Mouse (Mus musculus) forebrain, embryonic 11.5 days (tissue): ENCODE results near the gene Vash2. TPM values are rescaled to one million over a fixed set of nuclear protein-coding genes. Genes with fewer than 3 reads are reported as not detected.
A peak's percentile ranks its signal among the peaks of the same experiment; 100 is the strongest.

Experiments
- ATAC-seq: fragments of 200-750 bp; cut with Nextera tagmentation; replicated peaks from 2 replicates; pipeline ENCODE4 v1.8.0; 2017; ENCODE audit warnings: moderate TSS enrichment; ENCODE audit not compliant: low FRiP score
- DNase-seq: peaks from one replicate; pipeline ENCODE4 v3.0.0-alpha.2; 2017; ENCODE audit warnings: low spot score
- H3K27ac ChIP-seq: fragments of 300-500 bp; sonication (generic); 2 replicates; pipeline ENCODE4 v1.5.1; 2014; ENCODE audit warnings: low read depth, low read length
- H3K27me3 ChIP-seq: fragments of 300-500 bp; sonication (generic); 2 replicates; pipeline ENCODE4 v1.6.1; 2014; ENCODE audit warnings: mild to moderate bottlenecking, low read length, mixed read lengths; ENCODE audit not compliant: control insufficient read depth, insufficient read depth
- H3K36me3 ChIP-seq: fragments of 300-500 bp; sonication (generic); 2 replicates; pipeline ENCODE4 v1.6.1; 2014; ENCODE audit warnings: mild to moderate bottlenecking, low read length, moderate library complexity, mixed read lengths; ENCODE audit not compliant: control insufficient read depth, insufficient read depth
- H3K4me1 ChIP-seq: fragments of 300-500 bp; sonication (generic); replicated peaks from 2 replicates; pipeline ENCODE4 v1.6.1; 2014; ENCODE audit warnings: low read length, mixed read lengths; ENCODE audit not compliant: control insufficient read depth, insufficient read depth
- H3K4me2 ChIP-seq: fragments of 300-500 bp; sonication (generic); 2 replicates; pipeline ENCODE4 v1.6.1; 2014; ENCODE audit warnings: low read depth, mild to moderate bottlenecking, low read length, moderate library complexity, mixed read lengths; ENCODE audit not compliant: severe bottlenecking
- H3K4me3 ChIP-seq: fragments of 300-500 bp; sonication (generic); 2 replicates; pipeline ENCODE4 v1.5.1; 2014; ENCODE audit warnings: low read depth, low read length
- H3K9ac ChIP-seq: fragments of 300-500 bp; sonication (generic); 2 replicates; pipeline ENCODE4 v1.6.1; 2014; ENCODE audit warnings: low read length
- H3K9me3 ChIP-seq: fragments of 300-500 bp; sonication (generic); 2 replicates; pipeline ENCODE4 v1.6.1; 2016; ENCODE audit warnings: low read length, mixed read lengths; ENCODE audit not compliant: control insufficient read depth
- WGBS: fragments of 180-500 bp; shearing (Covaris S2); extraction: QIAGEN DNeasy Blood & Tissue Kit; methylation state at CpG from one replicate; pipeline ENCODE4 v1.1.7; 2014; 5-methylcytosine and 5-hydroxymethylcytosine counted together
- polyA plus RNA-seq: library from polyadenylated mRNA; unstranded; fragments of >200 nt; fragmentation: Nextera tagmentation; extraction: Ambion mirVana; gene quantifications from 2 replicates; pipeline ENCODE4 v1.2.1, GENCODE M21; 2014

The Vash2 gene
- polyA plus RNA-seq, 1 experiment from 2014 or later, result 53.2 TPM

DNA sequence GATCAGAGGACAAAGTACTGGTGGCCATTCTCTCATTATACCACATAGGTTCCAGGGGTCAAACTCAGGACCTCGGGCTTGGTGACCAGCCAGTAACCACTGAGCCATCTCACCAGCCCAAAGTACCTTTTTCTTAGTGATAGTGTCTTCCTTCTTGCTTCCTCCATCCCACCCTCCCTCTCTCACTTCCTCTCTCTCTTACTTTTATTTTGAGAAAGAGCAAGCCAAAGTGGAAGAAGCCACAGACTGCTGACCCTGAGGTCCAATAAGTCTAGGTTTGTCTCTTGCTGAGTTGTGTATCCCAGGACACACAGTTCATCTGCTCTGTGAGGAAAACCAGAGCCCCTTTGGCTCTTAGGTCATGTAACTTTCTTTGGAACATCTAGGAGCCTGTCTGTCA is 1.4 kb upstream of the Vash2 start:
- Histone ChIP-seq H3K4me3 (no peak overlapping the region), H3K4me1 (0 out of 2 replicates have a peak, but pooled peaks cover 5% of the 10 kb centered on the region), H3K27ac (no peak overlapping the region), H3K4me2 (no peak overlapping the region), H3K27me3 (no peaks in the 10 kb centered on the region), H3K9ac (no peak overlapping the region), H3K36me3 (no peaks in the 10 kb centered on the region), H3K9me3 (no peaks in the 10 kb centered on the region)
- ATAC-seq, result no peak
- no peak for DNase-seq
- WGBS, result 94% methylated on average over 1 of the region's 1 CpGs

DNA sequence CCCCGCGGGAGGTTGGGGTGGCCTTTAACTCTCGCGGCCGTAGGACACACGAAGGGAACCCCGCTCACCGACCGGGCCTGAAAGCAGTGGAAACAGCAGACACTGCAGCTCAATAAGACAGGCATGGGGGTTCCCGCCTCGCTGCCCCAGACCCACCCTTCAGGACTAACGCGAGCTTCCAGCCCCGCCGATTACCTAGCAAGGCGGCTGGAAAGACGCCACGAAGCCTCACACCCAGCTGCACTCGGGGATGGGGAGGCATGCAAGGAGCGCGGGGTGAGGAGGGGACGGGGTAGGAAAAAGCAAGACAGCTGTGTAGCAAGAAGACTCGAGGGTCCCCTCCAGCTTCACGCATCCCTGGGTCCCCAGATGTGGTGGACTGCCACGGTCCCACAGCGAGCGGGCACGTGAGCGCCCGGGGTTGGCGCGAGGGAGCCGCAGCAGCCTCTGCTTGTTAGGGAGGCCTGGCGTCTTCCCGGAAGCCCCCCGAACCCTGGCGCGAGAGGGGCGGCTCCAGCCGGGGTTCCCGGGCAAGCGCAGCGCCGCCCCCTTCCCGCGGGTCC is 504 bp downstream of the Vash2 start:
- Histone ChIP-seq H3K9me3 (no peaks in the 10 kb centered on the region), H3K27ac (peak overlapping the region; percentile 76), H3K27me3 (no peaks in the 10 kb centered on the region), H3K36me3 (no peaks in the 10 kb centered on the region), H3K4me1 (0 out of 2 replicates have a peak, but pooled peaks cover 5% of the 10 kb centered on the region), H3K4me2 (peak overlapping the region; percentile 96), H3K4me3 (peak overlapping the region; percentile 60), H3K9ac (peak overlapping the region; percentile 84)
- DNase-seq (peak; percentile 84), ATAC-seq (peak; percentile 76)
- WGBS, result under 1% methylated on average over 45 of the region's 46 CpGs

DNA sequence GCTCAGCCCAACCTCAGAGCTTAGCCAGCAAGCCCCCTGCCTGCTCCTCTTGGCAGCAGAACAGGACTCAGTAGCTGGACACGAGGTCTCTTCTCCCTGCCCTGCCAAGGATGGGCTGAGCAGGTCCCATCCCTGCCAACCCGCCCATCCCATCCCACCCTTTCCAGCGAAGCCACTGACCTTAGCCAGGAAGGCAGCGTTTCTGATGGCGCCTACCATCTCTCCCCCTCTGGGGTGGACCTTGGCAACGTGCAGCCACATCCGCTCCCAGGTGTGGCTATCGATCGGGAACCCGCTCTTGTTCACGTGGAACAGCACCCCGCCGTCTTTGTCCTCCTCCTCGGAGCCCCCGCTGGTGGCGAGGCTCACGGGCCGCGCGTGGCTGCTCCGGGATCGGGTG is 1.1 kb downstream of the Vash2 start:
- peak overlapping the region; percentile 60 for H3K4me3 ChIP-seq
- peak overlapping the region; percentile 84 for H3K9ac ChIP-seq
- no peaks in the 10 kb centered on the region for H3K36me3 ChIP-seq
- ATAC-seq (0 out of 2 replicates have a peak, but pooled peaks have one; percentile 7), DNase-seq (peak; percentile 55)
- peak overlapping the region; percentile 96 for H3K4me2 ChIP-seq
- H3K27me3 ChIP-seq, result no peaks in the 10 kb centered on the region
- 0 out of 2 replicates have a peak, but pooled peaks cover 5% of the 10 kb centered on the region for H3K4me1 ChIP-seq
- H3K27ac ChIP-seq, result no peak overlapping the region
- no peaks in the 10 kb centered on the region for H3K9me3 ChIP-seq
- under 1% methylated on average over 22 of the region's 22 CpGs for WGBS

DNA sequence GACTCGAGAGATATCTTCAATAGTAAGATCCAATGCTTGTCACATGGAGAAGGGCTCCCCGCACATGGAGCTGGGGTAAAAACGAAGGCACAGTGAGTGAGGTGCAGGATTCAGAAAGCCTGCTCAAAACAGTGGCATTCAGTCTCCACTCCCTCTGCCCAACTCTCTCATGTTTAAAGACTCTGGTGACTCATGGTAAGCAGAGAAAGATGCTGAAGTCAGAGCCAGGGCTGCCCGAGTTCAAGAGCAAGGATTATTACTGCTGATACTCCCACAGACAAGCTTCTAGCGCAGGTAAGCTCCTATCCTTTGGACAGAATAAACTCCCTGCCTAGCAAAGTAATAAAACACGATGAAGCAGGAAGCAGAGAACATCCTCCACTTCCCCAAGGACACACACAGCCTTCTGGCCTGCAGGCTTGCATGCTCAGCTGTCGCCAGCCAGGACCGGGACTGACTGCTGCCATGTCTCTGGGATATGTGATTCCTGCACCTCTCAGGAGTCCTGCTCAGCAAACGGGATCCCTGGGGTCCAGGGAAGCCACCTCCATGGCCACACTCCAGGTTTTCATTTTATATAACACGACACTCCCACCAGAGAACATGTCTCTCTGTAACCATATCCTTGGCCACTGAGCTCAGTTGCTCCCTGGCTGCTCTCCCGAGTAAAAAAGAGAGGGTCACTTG is 2.1 kb downstream of the Vash2 start:
- Histone ChIP-seq H3K27ac (no peak overlapping the region), H3K4me1 (0 out of 2 replicates have a peak, but pooled peaks cover 5% of the 10 kb centered on the region)
- no peak for ATAC-seq

DNA sequence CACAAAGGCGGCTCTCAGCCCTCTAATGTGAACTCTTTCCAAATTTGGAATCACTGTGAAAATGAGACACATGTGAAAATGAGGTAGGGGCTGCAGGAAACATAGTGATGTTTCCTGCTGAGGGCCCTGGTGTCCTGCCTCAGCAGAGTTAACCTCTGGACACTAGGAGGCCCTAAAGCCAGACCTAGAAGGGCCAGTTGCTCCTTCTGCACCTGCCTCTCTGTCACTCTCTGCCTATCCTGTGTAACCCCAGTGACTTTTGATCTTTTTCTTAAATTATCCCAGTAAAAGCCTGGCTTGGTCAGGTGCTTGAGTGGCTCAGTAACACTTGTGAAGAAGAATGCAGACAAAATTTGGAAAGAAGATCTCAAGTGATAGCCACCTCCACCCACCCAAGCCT is 4.3 kb downstream of the Vash2 start:
- H3K36me3 ChIP-seq, result no peaks in the 10 kb centered on the region

More for the DNA sequence above, 2.1 kb downstream of the Vash2 start:
- Histone ChIP-seq H3K36me3 (no peaks in the 10 kb centered on the region), H3K9ac (peak overlapping the region; percentile 8; the same call in 1 of the 2 replicates), H3K4me2 (peak overlapping the region; percentile 96), H3K4me3 (peak overlapping the region; percentile 60), H3K27me3 (no peaks in the 10 kb centered on the region), H3K9me3 (no peaks in the 10 kb centered on the region)
- DNase-seq, result no peak
- WGBS, result 63% methylated on average over 11 of the region's 11 CpGs

DNA sequence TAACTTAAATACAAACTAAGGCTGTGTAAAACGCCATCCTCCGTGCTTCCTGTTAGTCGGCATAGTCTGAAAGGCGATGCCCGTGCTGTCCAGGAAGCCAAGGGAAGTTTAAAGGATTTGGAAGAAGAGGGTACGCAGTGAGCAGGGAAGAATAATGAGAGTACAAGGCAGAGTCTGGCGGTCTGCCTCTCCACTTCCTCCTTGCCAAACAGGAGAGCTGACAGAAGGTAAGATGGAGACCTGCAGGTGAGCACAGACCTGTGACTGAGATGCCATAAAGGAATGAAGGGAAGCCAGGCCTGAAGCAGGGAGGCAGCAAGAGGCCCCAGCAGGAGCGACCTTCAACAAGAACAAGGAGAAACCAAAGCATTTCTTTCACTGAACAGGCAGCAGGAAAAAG is 4.9 kb downstream of the Vash2 start:
- Histone ChIP-seq H3K4me3 (no peak overlapping the region), H3K9me3 (no peaks in the 10 kb centered on the region), H3K27ac (no peak overlapping the region), H3K9ac (no peak overlapping the region), H3K4me1 (0 out of 2 replicates have a peak, but pooled peaks cover 5% of the 10 kb centered on the region), H3K36me3 (no peaks in the 10 kb centered on the region), H3K27me3 (no peaks in the 10 kb centered on the region), H3K4me2 (no peak overlapping the region)
- ATAC-seq, result no peak
- 91% methylated on average over 8 of the region's 8 CpGs for WGBS
- DNase-seq, result no peak

More for the DNA sequence above, 4.3 kb downstream of the Vash2 start:
- Histone ChIP-seq H3K4me1 (0 out of 2 replicates have a peak, but pooled peaks cover 5% of the 10 kb centered on the region), H3K4me3 (no peak overlapping the region), H3K27me3 (no peaks in the 10 kb centered on the region), H3K4me2 (no peak overlapping the region), H3K9me3 (no peaks in the 10 kb centered on the region), H3K9ac (no peak overlapping the region), H3K27ac (no peak overlapping the region)
- WGBS, result 79% methylated on average over 1 of the region's 1 CpGs
- ATAC-seq, result no peak
- DNase-seq, result no peak

DNA sequence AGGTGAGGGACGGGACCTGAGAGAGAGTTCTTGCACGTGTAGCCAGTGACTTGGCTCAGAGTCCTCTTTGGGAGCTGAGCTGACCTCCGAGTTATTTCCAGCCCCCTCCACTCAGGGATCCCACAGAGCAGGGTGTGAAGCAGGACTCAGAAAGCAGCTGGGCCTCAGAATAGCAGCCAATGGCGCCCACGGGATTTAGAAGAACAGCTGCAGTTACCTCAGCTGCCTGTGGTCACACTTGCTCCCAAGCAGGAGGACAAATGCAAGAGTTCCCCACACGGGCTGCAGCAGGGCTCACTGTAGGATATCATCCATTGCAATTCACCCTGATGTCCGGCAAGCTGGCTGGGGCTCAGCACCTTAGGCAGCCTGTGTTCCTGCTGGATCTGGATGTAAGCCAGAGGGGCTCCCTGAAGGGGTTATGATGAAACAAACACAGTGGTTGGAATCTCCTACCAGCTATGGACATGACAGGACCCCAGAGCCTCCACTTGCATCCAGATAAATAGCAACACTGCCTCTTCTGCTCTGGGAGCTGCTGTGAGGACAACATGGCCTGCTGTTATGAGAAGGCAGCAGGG is 6.4 kb downstream of the Vash2 start:
- no peak overlapping the region for H3K4me2 ChIP-seq
- no peak for DNase-seq
- WGBS, result 78% methylated on average over 7 of the region's 7 CpGs

DNA sequence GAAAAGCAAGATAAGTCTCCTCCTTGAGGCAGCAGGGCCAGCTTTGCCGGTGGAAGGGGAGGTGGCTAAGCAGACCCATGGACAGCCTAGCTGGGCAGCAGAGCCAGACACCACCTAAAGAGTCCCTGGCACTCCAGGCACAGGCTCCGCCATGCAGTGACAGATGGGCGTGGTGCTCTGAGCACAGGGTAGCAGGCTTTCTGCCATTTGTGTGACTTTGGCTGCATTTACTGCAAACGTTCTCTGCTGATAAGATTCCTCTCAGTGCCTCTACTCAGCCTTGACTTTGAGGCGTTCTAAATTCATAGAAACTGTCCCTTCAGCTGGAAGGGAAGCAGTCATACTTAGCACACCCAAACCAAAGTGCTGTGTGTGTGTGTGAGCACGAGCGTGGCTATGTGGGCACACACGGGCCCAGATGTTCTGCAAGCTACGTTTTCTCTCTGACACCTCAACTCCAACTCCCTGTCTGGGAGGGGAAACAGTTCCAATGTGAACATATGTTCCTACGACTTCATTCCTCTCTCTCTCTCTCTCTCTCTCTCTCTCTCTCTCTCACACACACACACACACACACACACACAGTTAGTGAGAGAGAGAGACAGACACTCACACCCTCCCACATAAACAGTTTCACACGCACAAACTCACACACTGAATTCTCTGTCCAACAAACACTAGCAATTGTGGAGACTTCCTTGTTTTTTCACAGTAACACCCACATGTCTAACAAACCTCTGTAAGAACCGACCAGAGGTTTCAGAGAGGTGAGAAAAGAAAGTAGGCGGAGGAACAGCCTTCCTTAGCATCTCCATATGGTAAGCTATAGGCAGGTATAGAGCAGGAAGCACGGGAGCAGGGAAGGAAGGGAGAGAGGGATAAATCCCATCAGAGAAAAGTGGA is 7.1 kb downstream of the Vash2 start:
- DNase-seq (no peak), ATAC-seq (no peak)
- 0 out of 2 replicates have a peak, but pooled peaks cover 3% of the 10 kb centered on the region for H3K4me1 ChIP-seq
- no peaks in the 10 kb centered on the region for H3K27me3 ChIP-seq
- no peaks in the 10 kb centered on the region for H3K36me3 ChIP-seq
- no peaks in the 10 kb centered on the region for H3K9me3 ChIP-seq
- no peak overlapping the region for H3K9ac ChIP-seq
- WGBS, result 87% methylated on average over 14 of the region's 14 CpGs
- H3K27ac ChIP-seq, result no peak overlapping the region
- no peak overlapping the region for H3K4me2 ChIP-seq
- H3K4me3 ChIP-seq, result no peak overlapping the region

More for the DNA sequence above, 6.4 kb downstream of the Vash2 start:
- ATAC-seq, result no peak
- Histone ChIP-seq H3K4me3 (no peak overlapping the region), H3K27me3 (no peaks in the 10 kb centered on the region), H3K9me3 (no peaks in the 10 kb centered on the region), H3K36me3 (no peaks in the 10 kb centered on the region), H3K4me1 (0 out of 2 replicates have a peak, but pooled peaks cover 5% of the 10 kb centered on the region), H3K27ac (no peak overlapping the region), H3K9ac (no peak overlapping the region)
